33 mouse cellular contexts compared by ENCODE assay signal in genomic region chr14:8206179-8206910, GRCm38 (mm10). TPM values are rescaled to one million over a fixed set of nuclear protein-coding genes. Genes with fewer than 3 reads are reported as not detected.
DNase-seq lines count a peak whose midpoint lies in the region; ATAC-seq and TF ChIP-seq lines count a peak whose summit lies in the region.
"Had no signal": no experiment of that assay in that cellular context is flagged by ENCODE, and none has a peak within 500 bp of the region (broad histone marks: within the 10 kb centered on the region; RNA-seq: fewer than 3 reads in every experiment).

No protein-coding gene starts in this region.

- peaks cover 25% of the 10 kb centered on the region for H3K4me1 ChIP-seq in heart, embryonic 12.5 days (replicated peaks)
- peaks cover 27% of the 10 kb centered on the region for H3K4me1 ChIP-seq in limb, embryonic 10.5 days
- H3K4me1 ChIP-seq: intestine, embryonic 15.5 days; liver, embryonic 12.5 days had no signal

- 0 out of 2 replicates have a peak, but pooled peaks have one; percentile 22 for ATAC-seq in heart, embryonic 12.5 days (ENCODE audit: insufficient number of reproducible peaks, low FRiP score)
- no peak for ATAC-seq in activated CD4-positive, CD25-positive, alpha-beta regulatory T cell, adult 4 months
- ATAC-seq: intestine, embryonic 15.5 days; liver, embryonic 12.5 days; Patski had no signal

- WGBS in heart, embryonic 12.5 days: 37% methylated on average over 9 of the region's 9 CpGs
- 51% methylated on average over 9 of the region's 9 CpGs for WGBS in limb, embryonic 10.5 days

- H3K4me3 ChIP-seq in heart, embryonic 12.5 days: no peak overlapping the region
- no peak overlapping the region for H3K4me3 ChIP-seq in left cerebral cortex, adult 2 months
- no peak overlapping the region for H3K4me3 ChIP-seq in limb, embryonic 10.5 days
- H3K4me3 ChIP-seq: forebrain, embryonic 15.5 days; heart, adult 2 months; hindbrain, embryonic 12.5 days; intestine, embryonic 15.5 days; limb, embryonic 13.5 days; liver, embryonic 12.5 days; midbrain, embryonic 13.5 days; neural tube, embryonic 12.5 days had no signal

- H3K36me3 ChIP-seq in heart, embryonic 12.5 days: no peaks in the 10 kb centered on the region
- no peaks in the 10 kb centered on the region for H3K36me3 ChIP-seq in limb, embryonic 10.5 days
- H3K36me3 ChIP-seq: forebrain, embryonic 15.5 days; G1E; hindbrain, embryonic 12.5 days; intestine, embryonic 15.5 days; limb, embryonic 13.5 days; liver, embryonic 12.5 days; midbrain, embryonic 13.5 days; neural tube, embryonic 12.5 days had no signal

- H3K4me2 ChIP-seq in heart, embryonic 12.5 days: no peak overlapping the region
- H3K4me2 ChIP-seq: forebrain, embryonic 15.5 days; hindbrain, embryonic 12.5 days; intestine, embryonic 15.5 days; limb, embryonic 13.5 days; liver, embryonic 12.5 days; midbrain, embryonic 13.5 days; neural tube, embryonic 12.5 days had no signal

- no peak for TF ChIP-seq CTCF in left cerebral cortex, adult 2 months (IDR thresholded peaks at IDR 0.05)

- no peak for DNase-seq in heart, adult 8-10 months (ENCODE audit: low spot score)
- DNase-seq in left cerebral cortex, adult 2 months (ENCODE audit: extremely low spot score in 1 of 2, low spot score in 2 of 2): peak in 1 of 2 experiments; percentile 40
- DNase-seq in left cerebral cortex, postnatal 4 days: no peak
- peak; percentile 18 for DNase-seq in ZHBTc4 (ENCODE audit: low read depth, low spot score)
- no peak for DNase-seq in limb, embryonic 10.5 days (ENCODE audit: low spot score)
- DNase-seq: adrenal gland, postnatal 14 days; B cell, adult 2 months; cerebellum, adult 8-10 months; gastrocnemius, postnatal 14 days; heart, adult 2 months; kidney, adult 8-10 months; kidney, postnatal 14 days; lung, adult 18-20 months; lung, postnatal 10 days; retina, postnatal 1 day; thymus, adult 18-20 months; thymus, postnatal 36 days had no signal

- H3K27me3 ChIP-seq in heart, embryonic 12.5 days (replicated peaks): no peaks in the 10 kb centered on the region
- no peaks in the 10 kb centered on the region for H3K27me3 ChIP-seq in limb, embryonic 10.5 days (ENCODE audit: low read depth, poor library complexity, severe bottlenecking)
- H3K27me3 ChIP-seq: forebrain, embryonic 15.5 days; hindbrain, embryonic 12.5 days; intestine, embryonic 15.5 days; limb, embryonic 13.5 days; midbrain, embryonic 13.5 days; neural tube, embryonic 12.5 days had no signal

- no peak overlapping the region for H3K9ac ChIP-seq in heart, embryonic 12.5 days
- H3K9ac ChIP-seq: forebrain, embryonic 15.5 days; hindbrain, embryonic 12.5 days; intestine, embryonic 15.5 days; limb, embryonic 13.5 days; liver, embryonic 12.5 days; midbrain, embryonic 13.5 days; neural tube, embryonic 12.5 days had no signal

- no peak overlapping the region for H3K27ac ChIP-seq in heart, embryonic 12.5 days (ENCODE audit: poor library complexity, severe bottlenecking)
- H3K27ac ChIP-seq in left cerebral cortex, adult 2 months: peak overlapping the region; percentile 8; the same call in 1 of the 2 replicates
- H3K27ac ChIP-seq in limb, embryonic 10.5 days: peak overlapping the region; percentile 67
- H3K27ac ChIP-seq: heart, adult 2 months; hindbrain, embryonic 12.5 days; intestine, embryonic 15.5 days; limb, embryonic 13.5 days; liver, embryonic 12.5 days; neural tube, embryonic 12.5 days had no signal

- no peaks in the 10 kb centered on the region for H3K9me3 ChIP-seq in heart, embryonic 12.5 days (replicated peaks)
- H3K9me3 ChIP-seq in limb, embryonic 10.5 days (replicated peaks): no peaks in the 10 kb centered on the region
- H3K9me3 ChIP-seq: forebrain, embryonic 15.5 days; G1E; hindbrain, embryonic 12.5 days; intestine, embryonic 15.5 days; limb, embryonic 13.5 days; liver, embryonic 12.5 days; midbrain, embryonic 13.5 days; neural tube, embryonic 12.5 days had no signal

- intact Hi-C loops in left cerebral cortex, adult 2 months (cut with DNase I): no loop called here
- intact Hi-C loops in left cerebral cortex, postnatal 4 days (cut with DNase I): no loop called here

RNA-seq across cellular contexts. Expression of gene Kctd6, which starts 7.6 kb away (rescaled TPM):
- polyA plus RNA-seq in heart, embryonic 12.5 days (2016; fragmentation: Nextera tagmentation; extraction: Ambion mirVana): 10.9 and 11.5 TPM in 2 replicates
- 1 to 10 TPM; 8.7 to 9.9 (median 9.3) TPM for total RNA-seq in heart, adult 8-10 months (2022)
- total RNA-seq in left cerebral cortex, adult 2 months (2021): 10 to 100 TPM; 41.5 to 42.1 TPM
- 10 to 100 TPM; 23.5 to 24.5 TPM for total RNA-seq in left cerebral cortex, postnatal 4 days (2021)
- polyA plus RNA-seq in limb, embryonic 10.5 days (2016; fragmentation: Nextera tagmentation; extraction: Ambion mirVana): 8.5 and 9.7 TPM in 2 replicates
- 1 to 10 TPM; 3.2 to 4.5 TPM for polyA plus RNA-seq in activated CD4-positive, CD25-positive, alpha-beta regulatory T cell, adult 4 months (2017; shearing (Covaris generic))

RNA-seq across cellular contexts. Expression of gene Pdhb, which starts 33.5 kb away (rescaled TPM):
- polyA plus RNA-seq in heart, embryonic 12.5 days (2016; fragmentation: Nextera tagmentation; extraction: Ambion mirVana): 452 and 456 TPM in 2 replicates
- total RNA-seq in heart, adult 8-10 months (2022): 100 to 1,000 TPM; 726 to 851 (median 790) TPM
- 100 to 1,000 TPM; 159 to 168 TPM for total RNA-seq in left cerebral cortex, adult 2 months (2021)
- total RNA-seq in left cerebral cortex, postnatal 4 days (2021): 100 to 1,000 TPM; 132 to 136 TPM
- polyA plus RNA-seq in limb, embryonic 10.5 days (2016; fragmentation: Nextera tagmentation; extraction: Ambion mirVana): 208 and 229 TPM in 2 replicates
- polyA plus RNA-seq in activated CD4-positive, CD25-positive, alpha-beta regulatory T cell, adult 4 months (2017; shearing (Covaris generic)): 100 to 1,000 TPM; 117 to 121 TPM

RNA-seq across cellular contexts. Expression of gene Acox2, which starts 52.8 kb away (rescaled TPM):
- 0.18 and 0.36 TPM in 2 replicates for polyA plus RNA-seq in heart, embryonic 12.5 days (2016; fragmentation: Nextera tagmentation; extraction: Ambion mirVana)
- total RNA-seq in heart, adult 8-10 months (2022): 1 to 10 TPM in 2 of 4 experiments, under 1 TPM in 2; 0.44 to 1.4 (median 1.1) TPM
- under 1 TPM in 1 of 2 experiments, not detected in 1; 0.36 TPM for total RNA-seq in left cerebral cortex, adult 2 months (2021)
- under 1 TPM; 0.72 TPM for total RNA-seq in left cerebral cortex, postnatal 4 days (2021)
- 0.11 TPM in 1 of 2 replicates, not detected in the other for polyA plus RNA-seq in limb, embryonic 10.5 days (2016; fragmentation: Nextera tagmentation; extraction: Ambion mirVana)
- not detected for polyA plus RNA-seq in activated CD4-positive, CD25-positive, alpha-beta regulatory T cell, adult 4 months (2017; shearing (Covaris generic))
- total RNA-seq: CH12.LX; common myeloid progenitor, adult 5-6 weeks; G1E; megakaryocyte progenitor cell, adult 5-6 weeks had no signal
- polyA plus RNA-seq: brain, embryonic 14.5 days; forebrain, embryonic 15.5 days; G1E; heart, postnatal 0 days; limb, embryonic 13.5 days; midbrain, embryonic 13.5 days; neural tube, embryonic 12.5 days had no signal

Comparison
In these comparisons a context has a peak if more than half of its experiments do, and no peak if none do; other contexts are left out.
1. RNA of gene Pdhb, which starts 33.5 kb away (total RNA-seq): 726 to 851 TPM in heart, adult 8-10 months; 159 to 168 TPM in left cerebral cortex, adult 2 months and 132 to 136 TPM in left cerebral cortex, postnatal 4 days; every median in the first group is over 4 times any median in the second.